Mouse (Mus musculus) megakaryocyte, embryonic 14.5 days (primary cell): Measurements from ENCODE around the gene Upb1.
"Not testable (repeated sequence)": the region's sequence is repeated elsewhere in the genome, so short reads cannot be mapped to it uniquely, and the experiment has no call there.

ENCODE experiments used
- FLI1 ChIP-seq: IDR thresholded peaks from 2 replicates; pipeline ENCODE4 v1.6.1; 2012; ENCODE audit warnings: low read length, inconsistent platforms, mixed read lengths
- GATA1 ChIP-seq: IDR thresholded peaks from 3 replicates; pipeline ENCODE4 v1.6.1; 2012; ENCODE audit warnings: mixed read lengths, low read length, inconsistent platforms, borderline replicate concordance

DNA sequence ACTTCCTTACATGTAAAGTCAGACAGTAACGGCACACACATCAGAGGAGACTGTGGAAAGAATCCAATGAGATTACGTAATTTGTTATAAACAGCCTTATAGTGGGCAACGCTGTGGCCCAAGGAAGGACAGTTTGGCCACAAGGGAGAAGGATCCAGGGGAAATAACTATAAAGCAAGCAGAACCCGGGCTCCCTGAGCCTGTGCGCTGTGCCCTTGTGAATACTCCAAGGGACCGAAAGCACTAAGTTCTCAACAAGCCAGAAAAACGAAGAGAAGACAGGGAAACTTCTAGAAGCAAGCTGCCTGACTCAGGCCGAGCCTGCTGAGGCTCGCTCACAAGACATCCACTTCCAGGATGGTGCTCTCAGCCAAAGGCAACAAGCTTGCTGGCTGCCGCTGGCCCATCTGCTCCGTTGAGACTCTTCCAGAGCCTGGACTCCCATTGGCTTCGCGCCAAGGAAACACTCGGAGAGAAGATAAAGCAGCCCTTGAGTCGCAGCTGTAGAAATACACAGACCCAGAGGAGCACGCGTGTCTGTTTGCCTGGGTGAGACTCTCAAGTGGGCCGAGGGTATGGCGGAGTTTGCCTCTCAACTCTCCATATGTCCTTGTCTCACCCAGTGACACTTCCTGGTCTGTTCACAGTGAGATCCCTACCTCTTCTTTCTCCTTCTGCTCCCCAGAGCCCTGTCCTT, 27.1 kb upstream of the Upb1 start:
- not testable (repeated sequence) for TF ChIP-seq GATA1, FLI1
